Mouse (Mus musculus): ENCODE data around the gene Srrm4. TPM values are rescaled to one million over a fixed set of nuclear protein-coding genes. Genes with fewer than 3 reads are reported as not detected.

The Srrm4 gene
- 0.44 and 0.47 TPM in 2 replicates for polyA plus RNA-seq (2015; fragmentation: Nextera tagmentation; extraction: Ambion mirVana)

DNA sequence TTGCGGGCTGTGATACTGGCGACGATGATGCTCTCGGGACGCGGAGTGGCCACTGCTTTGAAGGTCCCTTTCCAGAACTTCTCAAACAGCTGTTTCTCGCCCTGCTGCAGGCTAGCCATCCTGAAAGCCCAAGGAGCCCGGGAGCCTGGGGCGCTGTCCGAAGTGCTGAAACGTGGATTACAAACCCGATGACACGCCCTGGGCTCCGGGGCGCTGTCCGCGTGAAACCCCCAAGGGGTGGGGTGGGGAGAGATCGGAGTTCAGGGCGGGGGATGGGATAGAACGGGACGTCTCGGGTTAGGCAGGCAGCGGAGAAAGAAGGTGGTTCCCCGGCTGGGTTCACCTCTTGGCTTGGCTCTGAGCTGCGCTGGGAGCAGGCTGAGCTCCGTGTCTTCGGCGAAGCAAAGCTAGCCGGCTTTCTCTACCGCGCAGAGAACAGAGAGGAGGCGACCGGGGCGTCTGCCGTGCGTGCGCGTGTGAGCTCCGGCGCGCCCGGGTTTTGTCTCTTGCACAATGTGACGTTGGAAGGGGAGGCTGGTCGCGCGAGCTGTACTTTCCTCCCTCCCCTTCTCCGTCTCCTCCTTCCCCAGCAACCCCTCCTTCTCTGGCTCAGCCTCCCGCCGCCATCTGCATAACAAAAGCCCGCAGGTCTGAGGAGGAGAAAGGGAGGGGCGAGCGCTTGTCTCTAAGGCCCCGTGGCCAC is at the start of gene Srrm4:
Srrm4 (minus strand) TSS at position 472 of the 703 bp plus-strand sequence.
- H3K27me3 ChIP-seq (ENCODE audit: control insufficient read depth, insufficient read depth, low read depth, low read length) = peaks cover 29% of the 10 kb centered on the region
- no peaks in the 10 kb centered on the region for H3K9me3 ChIP-seq (replicated peaks; ENCODE audit: control insufficient read depth, low read length)
- under 1% methylated on average over 49 of the region's 53 CpGs for WGBS (ENCODE audit: insufficient replicate concordance)
- H3K27ac ChIP-seq (ENCODE audit: low read length) = no peak within 1 kb of the TSS
- H3K9ac ChIP-seq (ENCODE audit: low read depth, low read length) = no peak within 1 kb of the TSS
- no peaks in the 10 kb centered on the region for H3K36me3 ChIP-seq (ENCODE audit: control insufficient read depth, insufficient read depth)
- no peaks in the 10 kb centered on the region for H3K4me1 ChIP-seq (ENCODE audit: control insufficient read depth, low read depth, low read length)
- no peak within 1 kb of the TSS for H3K4me3 ChIP-seq (ENCODE audit: low read depth, low read length)
- no peak for ATAC-seq (ENCODE audit: low read depth)
- no peak within 1 kb of the TSS for H3K4me2 ChIP-seq (ENCODE audit: low read depth, low read length)

- no peak for ATAC-seq (ENCODE audit: low read depth)
- H3K9ac ChIP-seq (ENCODE audit: low read depth, low read length) = no peak overlapping the region
- no peak overlapping the region for H3K27ac ChIP-seq (ENCODE audit: low read length)
- H3K9me3 ChIP-seq (replicated peaks; ENCODE audit: control insufficient read depth, low read length) = no peaks in the 10 kb centered on the region
- no peaks in the 10 kb centered on the region for H3K36me3 ChIP-seq (ENCODE audit: control insufficient read depth, insufficient read depth)
- no peak overlapping the region for H3K4me2 ChIP-seq (ENCODE audit: low read depth, low read length)
- no peak overlapping the region for H3K4me3 ChIP-seq (ENCODE audit: low read depth, low read length)
- peaks cover 29% of the 10 kb centered on the region for H3K27me3 ChIP-seq (ENCODE audit: control insufficient read depth, insufficient read depth, low read depth, low read length)
- 2% methylated on average over 12 of the region's 12 CpGs for WGBS (ENCODE audit: insufficient replicate concordance)
- H3K4me1 ChIP-seq (ENCODE audit: control insufficient read depth, low read depth, low read length) = no peaks in the 10 kb centered on the region
Observed at GRCm38 (mm10) chr5:116592801-116593430, 1.3 kb upstream of the Srrm4 start.

DNA sequence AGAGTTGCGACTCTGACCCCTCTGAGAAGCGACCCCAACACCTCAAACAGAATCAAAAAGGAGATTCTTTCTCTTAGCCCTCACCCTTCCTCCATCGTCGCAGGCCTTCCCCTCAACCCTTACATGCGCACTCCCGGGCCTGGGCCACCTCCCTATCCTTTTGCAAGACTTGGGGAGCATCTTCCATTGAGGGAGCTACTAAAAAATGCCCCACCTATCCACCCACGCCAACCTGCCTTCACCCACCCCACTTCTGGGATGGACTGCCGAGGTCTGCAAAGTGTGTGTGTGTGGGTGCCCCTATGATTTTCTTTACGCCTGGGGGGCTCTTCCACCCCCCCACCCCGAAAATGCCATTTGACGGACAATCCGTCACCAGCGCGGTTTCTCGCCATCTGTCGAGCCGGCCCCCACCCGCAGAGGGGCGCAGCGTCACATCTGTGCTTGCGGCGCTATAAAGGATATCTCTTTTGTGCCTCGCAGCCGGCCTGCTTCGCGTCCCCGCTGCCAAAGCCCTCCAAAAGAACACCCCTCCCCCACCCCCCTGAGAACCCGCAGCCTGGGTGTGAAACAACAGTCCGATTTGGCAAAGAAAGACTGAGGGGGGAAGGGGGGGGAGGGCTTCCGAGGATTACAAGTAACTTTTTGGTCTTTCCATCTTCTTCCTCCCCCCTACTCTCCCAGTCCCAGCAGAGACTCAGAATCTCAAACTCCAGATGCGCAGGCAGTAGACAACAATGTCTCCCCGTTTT is 608 bp upstream of the Srrm4 start:
- Histone ChIP-seq H3K9me3 (replicated peaks; ENCODE audit: control insufficient read depth, low read length) (no peaks in the 10 kb centered on the region), H3K27me3 (ENCODE audit: control insufficient read depth, insufficient read depth, low read depth, low read length) (peaks cover 29% of the 10 kb centered on the region), H3K9ac (ENCODE audit: low read depth, low read length) (no peak overlapping the region), H3K27ac (ENCODE audit: low read length) (no peak overlapping the region), H3K4me2 (ENCODE audit: low read depth, low read length) (no peak overlapping the region), H3K4me3 (ENCODE audit: low read depth, low read length) (no peak overlapping the region), H3K36me3 (ENCODE audit: control insufficient read depth, insufficient read depth) (no peaks in the 10 kb centered on the region), H3K4me1 (ENCODE audit: control insufficient read depth, low read depth, low read length) (no peaks in the 10 kb centered on the region)
- ATAC-seq (ENCODE audit: low read depth) = no peak
- 2% methylated on average over 32 of the region's 32 CpGs for WGBS (ENCODE audit: insufficient replicate concordance)

- no peak for ATAC-seq (ENCODE audit: low read depth)
- Histone ChIP-seq H3K4me2 (ENCODE audit: low read depth, low read length) (no peak overlapping the region), H3K9ac (ENCODE audit: low read depth, low read length) (no peak overlapping the region), H3K9me3 (replicated peaks; ENCODE audit: control insufficient read depth, low read length) (no peaks in the 10 kb centered on the region), H3K4me1 (ENCODE audit: control insufficient read depth, low read depth, low read length) (no peaks in the 10 kb centered on the region), H3K4me3 (ENCODE audit: low read depth, low read length) (no peak overlapping the region), H3K36me3 (ENCODE audit: control insufficient read depth, insufficient read depth) (no peaks in the 10 kb centered on the region), H3K27me3 (ENCODE audit: control insufficient read depth, insufficient read depth, low read depth, low read length) (peaks cover 29% of the 10 kb centered on the region), H3K27ac (ENCODE audit: low read length) (no peak overlapping the region)
- WGBS (ENCODE audit: insufficient replicate concordance) = 8% methylated on average over 10 of the region's 10 CpGs
Observed at GRCm38 (mm10) chr5:116590698-116591097, 919 bp downstream of the Srrm4 start.

- H3K4me1 ChIP-seq (ENCODE audit: control insufficient read depth, low read depth, low read length) = no peaks in the 10 kb centered on the region
- no peaks in the 10 kb centered on the region for H3K36me3 ChIP-seq (ENCODE audit: control insufficient read depth, insufficient read depth)
- no peak overlapping the region for H3K9ac ChIP-seq (ENCODE audit: low read depth, low read length)
- H3K4me2 ChIP-seq (ENCODE audit: low read depth, low read length) = no peak overlapping the region
- H3K27ac ChIP-seq (ENCODE audit: low read length) = no peak overlapping the region
- no peak overlapping the region for H3K4me3 ChIP-seq (ENCODE audit: low read depth, low read length)
- H3K9me3 ChIP-seq (replicated peaks; ENCODE audit: control insufficient read depth, low read length) = no peaks in the 10 kb centered on the region
- peaks cover 29% of the 10 kb centered on the region for H3K27me3 ChIP-seq (ENCODE audit: control insufficient read depth, insufficient read depth, low read depth, low read length)
- no peak for ATAC-seq (ENCODE audit: low read depth)
- 62% methylated on average over 8 of the region's 8 CpGs for WGBS (ENCODE audit: insufficient replicate concordance)
Observed at GRCm38 (mm10) chr5:116589631-116590030, 2.0 kb downstream of the Srrm4 start.

DNA sequence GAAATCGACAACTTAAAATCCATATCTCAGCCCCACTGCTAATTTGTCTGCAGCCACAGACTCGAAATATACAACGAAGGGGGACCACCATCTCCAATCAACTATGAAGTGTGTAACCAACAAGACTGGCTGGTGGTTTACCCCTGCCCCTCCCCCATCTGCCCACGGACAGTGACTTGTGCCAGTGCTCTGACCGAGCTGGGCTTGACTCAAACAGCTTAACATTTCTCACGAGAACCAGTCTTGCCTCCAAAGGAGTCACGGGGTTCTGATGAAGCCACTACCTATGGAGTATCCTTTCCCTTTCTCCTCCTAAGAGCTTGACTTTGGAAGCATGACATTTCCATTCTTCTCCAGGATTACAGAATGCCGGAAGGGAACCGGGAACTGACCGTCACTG is 2.8 kb downstream of the Srrm4 start:
- Histone ChIP-seq H3K4me1 (ENCODE audit: control insufficient read depth, low read depth, low read length) (no peaks in the 10 kb centered on the region), H3K4me3 (ENCODE audit: low read depth, low read length) (no peak overlapping the region), H3K36me3 (ENCODE audit: control insufficient read depth, insufficient read depth) (no peaks in the 10 kb centered on the region), H3K27ac (ENCODE audit: low read length) (no peak overlapping the region), H3K9me3 (replicated peaks; ENCODE audit: control insufficient read depth, low read length) (no peaks in the 10 kb centered on the region), H3K4me2 (ENCODE audit: low read depth, low read length) (no peak overlapping the region), H3K9ac (ENCODE audit: low read depth, low read length) (no peak overlapping the region), H3K27me3 (ENCODE audit: control insufficient read depth, insufficient read depth, low read depth, low read length) (peaks cover 29% of the 10 kb centered on the region)
- 45% methylated on average over 10 of the region's 10 CpGs for whole genome bisulfite sequencing (ENCODE audit: insufficient replicate concordance)
- no peak for ATAC-seq (ENCODE audit: low read depth)

- Histone ChIP-seq H3K27ac (ENCODE audit: low read length) (no peak overlapping the region), H3K27me3 (ENCODE audit: control insufficient read depth, insufficient read depth, low read depth, low read length) (no peaks in the 10 kb centered on the region), H3K36me3 (ENCODE audit: control insufficient read depth, insufficient read depth) (no peaks in the 10 kb centered on the region), H3K9ac (ENCODE audit: low read depth, low read length) (no peak overlapping the region), H3K4me1 (ENCODE audit: control insufficient read depth, low read depth, low read length) (no peaks in the 10 kb centered on the region), H3K4me3 (ENCODE audit: low read depth, low read length) (no peak overlapping the region), H3K9me3 (replicated peaks; ENCODE audit: control insufficient read depth, low read length) (no peaks in the 10 kb centered on the region), H3K4me2 (ENCODE audit: low read depth, low read length) (no peak overlapping the region)
- ATAC-seq (ENCODE audit: low read depth) = no peak
- WGBS (ENCODE audit: insufficient replicate concordance) = 68% methylated on average over 8 of the region's 8 CpGs
Observed at GRCm38 (mm10) chr5:116579533-116579932, 12.1 kb downstream of the Srrm4 start.

DNA sequence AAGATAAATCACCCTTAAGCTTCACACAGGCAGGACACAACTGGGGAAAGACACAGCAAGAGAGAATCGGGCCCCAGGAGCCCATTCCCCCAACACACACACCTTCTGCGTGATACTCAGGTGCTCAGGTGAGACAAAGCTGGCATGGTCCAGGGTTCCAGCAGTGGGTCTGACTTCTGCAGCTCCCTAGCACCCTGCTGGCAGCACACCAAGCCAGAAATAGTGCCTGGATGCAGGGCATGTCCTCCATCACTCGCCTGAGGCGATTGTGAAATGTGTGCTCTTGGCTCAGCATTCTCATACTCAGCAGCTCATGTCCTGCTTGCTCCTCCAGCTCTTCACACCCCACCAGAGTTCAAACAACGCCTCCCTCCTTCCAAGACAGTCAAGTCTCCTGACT is 14.5 kb downstream of the Srrm4 start:
- no peaks in the 10 kb centered on the region for H3K27me3 ChIP-seq (ENCODE audit: control insufficient read depth, insufficient read depth, low read depth, low read length)

GRCm38 (mm10) chr5:116573307-116573706 is 18.3 kb downstream of the Srrm4 start:
- Histone ChIP-seq H3K4me3 (ENCODE audit: low read depth, low read length) (no peak overlapping the region), H3K27me3 (ENCODE audit: control insufficient read depth, insufficient read depth, low read depth, low read length) (no peaks in the 10 kb centered on the region), H3K9me3 (replicated peaks; ENCODE audit: control insufficient read depth, low read length) (no peaks in the 10 kb centered on the region; the same call in 1 of the 2 replicates), H3K27ac (ENCODE audit: low read length) (no peak overlapping the region), H3K4me1 (ENCODE audit: control insufficient read depth, low read depth, low read length) (no peaks in the 10 kb centered on the region), H3K4me2 (ENCODE audit: low read depth, low read length) (no peak overlapping the region), H3K36me3 (ENCODE audit: control insufficient read depth, insufficient read depth) (no peaks in the 10 kb centered on the region), H3K9ac (ENCODE audit: low read depth, low read length) (no peak overlapping the region)
- ATAC-seq (ENCODE audit: low read depth) = no peak
- 43% methylated on average over 9 of the region's 9 CpGs for WGBS (ENCODE audit: insufficient replicate concordance)

More for the DNA sequence above, 14.5 kb downstream of the Srrm4 start:
- H3K36me3 ChIP-seq (ENCODE audit: control insufficient read depth, insufficient read depth) = no peaks in the 10 kb centered on the region
- no peaks in the 10 kb centered on the region; the same call in 1 of the 2 replicates for H3K9me3 ChIP-seq (replicated peaks; ENCODE audit: control insufficient read depth, low read length)
- no peak overlapping the region for H3K27ac ChIP-seq (ENCODE audit: low read length)
- no peak overlapping the region for H3K4me3 ChIP-seq (ENCODE audit: low read depth, low read length)
- 49% methylated on average over 5 of the region's 5 CpGs for WGBS (ENCODE audit: insufficient replicate concordance)
- H3K9ac ChIP-seq (ENCODE audit: low read depth, low read length) = no peak overlapping the region
- no peak overlapping the region for H3K4me2 ChIP-seq (ENCODE audit: low read depth, low read length)
- H3K4me1 ChIP-seq (ENCODE audit: control insufficient read depth, low read depth, low read length) = no peaks in the 10 kb centered on the region
- ATAC-seq (ENCODE audit: low read depth) = no peak

All from liver, embryonic 16.5 days (tissue).